Mouse (Mus musculus): ENCODE data around the gene Lmod1. TPM values are rescaled to one million over a fixed set of nuclear protein-coding genes. Genes with fewer than 3 reads are reported as not detected.

Gene Lmod1
- total RNA-seq (2014; rRNA removed), result 0.47 TPM in 1 of 2 replicates, not detected in the other
- polyA plus RNA-seq (2015; fragmentation: Nextera tagmentation; extraction: Ambion mirVana), result 0.24 and 0.38 TPM in 2 replicates

GRCm38 (mm10) chr1:135324571-135324970, at the start of gene Lmod1:
TSS of gene Lmod1 (plus strand) at chr1:135324807.
- no peak for TF ChIP-seq CTCF (IDR thresholded peaks at IDR 0.05; ENCODE audit: low read depth)
- Histone ChIP-seq H3K27me3 (ENCODE audit: insufficient read depth, low read length) (no peaks in the 10 kb centered on the region), H3K36me3 (ENCODE audit: insufficient read depth, low read length) (no peaks in the 10 kb centered on the region), H3K9ac (replicated peaks; ENCODE audit: low read length) (no peak within 1 kb of the TSS), H3K4me3 (ENCODE audit: low read length) (no peak within 1 kb of the TSS), H3K4me2 (ENCODE audit: low read depth, low read length) (no peak within 1 kb of the TSS), H3K4me1 (ENCODE audit: insufficient read depth, low read length) (no peaks in the 10 kb centered on the region), H3K27ac (no peak within 1 kb of the TSS), H3K9me3 (ENCODE audit: low read length) (no peaks in the 10 kb centered on the region)
- ATAC-seq (no peak), DNase-seq (ENCODE audit: low spot score) (no peak)
- WGBS, result 17% methylated on average over 8 of the region's 8 CpGs

- 42% methylated on average over 9 of the region's 9 CpGs for WGBS
- Histone ChIP-seq H3K4me3 (ENCODE audit: low read length) (no peak overlapping the region), H3K4me1 (ENCODE audit: insufficient read depth, low read length) (peaks cover 24% of the 10 kb centered on the region; the same call in 1 of the 2 replicates), H3K4me2 (ENCODE audit: low read depth, low read length) (0 out of 2 replicates have a peak overlapping the region, but pooled peaks have one; percentile 2), H3K9me3 (ENCODE audit: low read length) (no peaks in the 10 kb centered on the region), H3K9ac (replicated peaks; ENCODE audit: low read length) (no peak overlapping the region), H3K27ac (no peak overlapping the region), H3K27me3 (ENCODE audit: insufficient read depth, low read length) (no peaks in the 10 kb centered on the region), H3K36me3 (ENCODE audit: insufficient read depth, low read length) (peaks cover 30% of the 10 kb centered on the region)
- DNase-seq (ENCODE audit: low spot score) (peak; percentile 85), ATAC-seq (peak; percentile 42; the same call in 1 of the 2 replicates)
- no peak for TF ChIP-seq CTCF (IDR thresholded peaks at IDR 0.05; ENCODE audit: low read depth)
Observed at GRCm38 (mm10) chr1:135280646-135281045, 44.0 kb upstream of the Lmod1 start.

GRCm38 (mm10) chr1:135281841-135282240, 42.8 kb upstream of the Lmod1 start:
- H3K27ac ChIP-seq, result no peak overlapping the region
- peaks cover 20% of the 10 kb centered on the region for H3K36me3 ChIP-seq (ENCODE audit: insufficient read depth, low read length)
- H3K4me1 ChIP-seq (ENCODE audit: insufficient read depth, low read length), result peaks cover 24% of the 10 kb centered on the region; the same call in 1 of the 2 replicates
- H3K4me2 ChIP-seq (ENCODE audit: low read depth, low read length), result 0 out of 2 replicates have a peak overlapping the region, but pooled peaks have one; percentile 2
- H3K27me3 ChIP-seq (ENCODE audit: insufficient read depth, low read length), result no peaks in the 10 kb centered on the region
- ATAC-seq (no peak), DNase-seq (ENCODE audit: low spot score) (no peak)
- no peak overlapping the region for H3K4me3 ChIP-seq (ENCODE audit: low read length)
- no peak overlapping the region for H3K9ac ChIP-seq (replicated peaks; ENCODE audit: low read length)
- 95% methylated on average over 17 of the region's 17 CpGs for WGBS
- H3K9me3 ChIP-seq (ENCODE audit: low read length), result no peaks in the 10 kb centered on the region
- no peak for TF ChIP-seq CTCF (IDR thresholded peaks at IDR 0.05; ENCODE audit: low read depth)

GRCm38 (mm10) chr1:135282536-135283286, 41.9 kb upstream of the Lmod1 start:
- Histone ChIP-seq H3K9me3 (ENCODE audit: low read length) (no peaks in the 10 kb centered on the region), H3K4me1 (ENCODE audit: insufficient read depth, low read length) (peaks cover 24% of the 10 kb centered on the region; the same call in 1 of the 2 replicates), H3K36me3 (ENCODE audit: insufficient read depth, low read length) (0 out of 2 replicates have a peak, but pooled peaks cover 15% of the 10 kb centered on the region), H3K4me2 (ENCODE audit: low read depth, low read length) (peak overlapping the region; percentile 69), H3K27ac (peak overlapping the region; percentile 96), H3K27me3 (ENCODE audit: insufficient read depth, low read length) (no peaks in the 10 kb centered on the region), H3K4me3 (ENCODE audit: low read length) (peak overlapping the region; percentile 87), H3K9ac (replicated peaks; ENCODE audit: low read length) (peak overlapping the region; percentile 96)
- TF ChIP-seq CTCF (IDR thresholded peaks at IDR 0.05; ENCODE audit: low read depth), result no peak
- peak; percentile 15 for DNase-seq (ENCODE audit: low spot score)
- ATAC-seq, result no peak
- WGBS, result 38% methylated on average over 13 of the region's 13 CpGs

GRCm38 (mm10) chr1:135283287-135283825, 41.3 kb upstream of the Lmod1 start:
- peak overlapping the region; percentile 69 for H3K4me2 ChIP-seq (ENCODE audit: low read depth, low read length)
- H3K9ac ChIP-seq (replicated peaks; ENCODE audit: low read length), result peak overlapping the region; percentile 96
- 0 out of 2 replicates have a peak, but pooled peaks cover 11% of the 10 kb centered on the region for H3K36me3 ChIP-seq (ENCODE audit: insufficient read depth, low read length)
- ATAC-seq (peak; percentile 78), DNase-seq (ENCODE audit: low spot score) (peak; percentile 67)
- peaks cover 24% of the 10 kb centered on the region; the same call in 1 of the 2 replicates for H3K4me1 ChIP-seq (ENCODE audit: insufficient read depth, low read length)
- no peak for TF ChIP-seq CTCF (IDR thresholded peaks at IDR 0.05; ENCODE audit: low read depth)
- WGBS, result under 1% methylated on average over 48 of the region's 48 CpGs
- no peaks in the 10 kb centered on the region for H3K9me3 ChIP-seq (ENCODE audit: low read length)
- H3K27me3 ChIP-seq (ENCODE audit: insufficient read depth, low read length), result no peaks in the 10 kb centered on the region
- peak overlapping the region; percentile 87 for H3K4me3 ChIP-seq (ENCODE audit: low read length)
- H3K27ac ChIP-seq, result peak overlapping the region; percentile 96

GRCm38 (mm10) chr1:135283826-135284291, 40.7 kb upstream of the Lmod1 start, which contains the start of gene Rnpep:
TSS of gene Rnpep (minus strand) at chr1:135284084.
- 0% methylated on average over 38 of the region's 39 CpGs for WGBS
- Histone ChIP-seq H3K27me3 (ENCODE audit: insufficient read depth, low read length) (no peaks in the 10 kb centered on the region), H3K36me3 (ENCODE audit: insufficient read depth, low read length) (0 out of 2 replicates have a peak, but pooled peaks cover 6% of the 10 kb centered on the region), H3K27ac (peak within 1 kb of the TSS; percentile 96), H3K4me3 (ENCODE audit: low read length) (peak within 1 kb of the TSS; percentile 87), H3K4me2 (ENCODE audit: low read depth, low read length) (peak within 1 kb of the TSS; percentile 69), H3K9me3 (ENCODE audit: low read length) (no peaks in the 10 kb centered on the region), H3K4me1 (ENCODE audit: insufficient read depth, low read length) (peaks cover 24% of the 10 kb centered on the region; the same call in 1 of the 2 replicates), H3K9ac (replicated peaks; ENCODE audit: low read length) (peak within 1 kb of the TSS; percentile 96)
- 0 out of 2 replicates have a peak, but pooled peaks have one; percentile 8 for TF ChIP-seq CTCF (IDR thresholded peaks at IDR 0.05; ENCODE audit: low read depth)
- ATAC-seq, result peak; percentile 89
- peak; percentile 83 for DNase-seq (ENCODE audit: low spot score)
